Mouse (Mus musculus) CH12.LX (cell line): ENCODE measurements at regions not wholly inside any gene's neighbourhood (a gene's known extent, or its start where the extent isn't known, plus 50 kb on each side); places are given as distances from the start of the nearest gene placed in this dataset.

ENCODE experiments used
- DNase-seq: peaks from one replicate; pipeline ENCODE4 v3.0.0-alpha.2; 2013; ENCODE audit errors: extremely low read depth
- H3K27ac ChIP-seq: 2 replicates; pipeline ENCODE4 v1.5.1; 2012; ENCODE audit warnings: low read depth, mild to moderate bottlenecking, control low read depth, moderate library complexity; ENCODE audit not compliant: insufficient read depth
- H3K27me3 ChIP-seq: replicated peaks from 2 replicates; pipeline ENCODE3; 2012; ENCODE audit warnings: inconsistent platforms
- H3K36me3 ChIP-seq, 2 experiments: replicated peaks in 1 of 2; 2 replicates each; pipeline versions ENCODE3 to v1.6.1; 2012; ENCODE audit warnings: inconsistent platforms in 1 of 2, low read length in 1 of 2, mild to moderate bottlenecking in 1 of 2, mixed read lengths in 1 of 2, moderate library complexity in 1 of 2; ENCODE audit not compliant: control insufficient read depth in 1 of 2, insufficient read depth in 1 of 2
- H3K4me1 ChIP-seq, 2 experiments: 2 replicates each; pipeline ENCODE4 v1.6.1; 2012; ENCODE audit warnings: inconsistent platforms in 1 of 2, moderate library complexity in 1 of 2; ENCODE audit not compliant: insufficient read depth in 2 of 2, control insufficient read depth in 1 of 2
- H3K4me2 ChIP-seq: 2 replicates; pipeline ENCODE4 v1.6.1; 2012; ENCODE audit warnings: low read depth, mild to moderate bottlenecking, control low read depth; ENCODE audit not compliant: poor library complexity, insufficient read depth, severe bottlenecking
- H3K4me3 ChIP-seq, 3 experiments: fragments of 150-350 bp in 1 of 3; sonication (generic) in 1 of 3; replicated peaks in 1 of 3; 2 replicates each; pipeline versions ENCODE3 to v1.5.1; 2011 to 2012; ENCODE audit warnings: low read depth in 2 of 3, low read length in 2 of 3, mild to moderate bottlenecking in 2 of 3, moderate library complexity in 2 of 3, control low read depth in 1 of 3, improper control_type of control experiment in 1 of 3, inconsistent platforms in 1 of 3, mixed read lengths in 1 of 3; ENCODE audit not compliant: poor library complexity in 1 of 3
- H3K79me2 ChIP-seq: replicated peaks from 2 replicates; pipeline ENCODE4 v1.6.1; 2012; ENCODE audit warnings: mild to moderate bottlenecking, moderate library complexity; ENCODE audit not compliant: control insufficient read depth, poor library complexity, insufficient read depth, severe bottlenecking; ENCODE audit errors: extremely low read depth
- H3K9ac ChIP-seq: 2 replicates; pipeline ENCODE4 v1.6.1; 2012; ENCODE audit warnings: low read depth, mild to moderate bottlenecking, control low read depth, moderate library complexity; ENCODE audit not compliant: insufficient read depth
- H3K9me3 ChIP-seq: replicated peaks from 2 replicates; pipeline ENCODE3; 2012; ENCODE audit warnings: low read length, inconsistent platforms, mixed read lengths
- CTCF ChIP-seq, 2 experiments: IDR thresholded peaks in 1 of 2; conservative IDR thresholded peaks in 1 of 2; 2 replicates each; pipeline ENCODE4 v1.5.1; 2011 to 2012; ENCODE audit warnings: low read depth in 2 of 2, low read length in 2 of 2, improper control_type of control experiment in 1 of 2, inconsistent platforms in 1 of 2, mild to moderate bottlenecking in 1 of 2, moderate library complexity in 1 of 2
- ETS1 ChIP-seq: conservative IDR thresholded peaks from 2 replicates; pipeline ENCODE4 v1.6.1; 2012; ENCODE audit warnings: low read depth, mild to moderate bottlenecking, inconsistent platforms, low read length, improper control_type of control experiment, moderate library complexity
- GABPA ChIP-seq: IDR thresholded peaks from 2 replicates; pipeline ENCODE4 v1.6.1; 2012; ENCODE audit warnings: low read depth, low read length, improper control_type of control experiment, inconsistent platforms; ENCODE audit not compliant: insufficient replicate concordance
- KAT2A ChIP-seq: IDR thresholded peaks from 2 replicates; pipeline ENCODE4 v1.6.1; 2012; ENCODE audit warnings: low read length, improper control_type of control experiment, inconsistent platforms; ENCODE audit not compliant: insufficient replicate concordance
- MAFK ChIP-seq: IDR thresholded peaks from 2 replicates; pipeline ENCODE4 v1.6.1; 2011; ENCODE audit warnings: low read length, improper control_type of control experiment; ENCODE audit not compliant: insufficient replicate concordance
- MAZ ChIP-seq: IDR thresholded peaks from 2 replicates; pipeline ENCODE4 v1.6.1; 2012; ENCODE audit warnings: low read depth, mild to moderate bottlenecking, inconsistent platforms, low read length, improper control_type of control experiment, moderate library complexity
- MXI1 ChIP-seq: IDR thresholded peaks from 2 replicates; pipeline ENCODE4 v1.6.1; 2011; ENCODE audit warnings: mild to moderate bottlenecking, low read depth, low read length, improper control_type of control experiment
- NRF1 ChIP-seq: IDR thresholded peaks from 2 replicates; pipeline ENCODE4 v1.6.1; 2014; ENCODE audit warnings: low read depth, mild to moderate bottlenecking, inconsistent platforms, low read length, improper control_type of control experiment, moderate library complexity
- PAX5 ChIP-seq: IDR thresholded peaks from 2 replicates; pipeline ENCODE4 v1.6.1; 2012; ENCODE audit warnings: low read length, inconsistent platforms, mixed read lengths
- POLR2A ChIP-seq: IDR thresholded peaks from 2 replicates; pipeline ENCODE4 v1.6.1; 2011; ENCODE audit warnings: low read depth, mild to moderate bottlenecking, improper control_type of control experiment, low read length
- POLR2AphosphoS2 ChIP-seq: IDR thresholded peaks from 2 replicates; pipeline ENCODE4 v1.6.1; 2011; ENCODE audit warnings: low read depth, low read length, improper control_type of control experiment
- SIN3A ChIP-seq: IDR thresholded peaks from 2 replicates; pipeline ENCODE4 v1.6.1; 2012; ENCODE audit warnings: low read length, improper control_type of control experiment, inconsistent platforms
- SMC3 ChIP-seq: IDR thresholded peaks from 2 replicates; pipeline ENCODE4 v1.6.1; 2011; ENCODE audit warnings: low read depth, low read length, improper control_type of control experiment
- USF1 ChIP-seq: IDR thresholded peaks from 2 replicates; pipeline ENCODE4 v1.6.1; 2014; ENCODE audit warnings: low read depth, mild to moderate bottlenecking, inconsistent platforms, low read length, improper control_type of control experiment
- USF2 ChIP-seq: conservative IDR thresholded peaks from 2 replicates; pipeline ENCODE4 v1.6.1; 2011; ENCODE audit warnings: low read depth, low read length, improper control_type of control experiment
- ZC3H11A ChIP-seq: IDR thresholded peaks from 2 replicates; pipeline ENCODE4 v1.6.1; 2012; ENCODE audit warnings: low read depth, mild to moderate bottlenecking, inconsistent platforms, low read length, improper control_type of control experiment
- ZKSCAN1 ChIP-seq: IDR thresholded peaks from 2 replicates; pipeline ENCODE4 v1.6.1; 2012; ENCODE audit warnings: low read depth, inconsistent platforms, low read length, improper control_type of control experiment, borderline replicate concordance
- ZMIZ1 ChIP-seq: IDR thresholded peaks from 2 replicates; pipeline ENCODE4 v1.6.1; 2012; ENCODE audit warnings: low read depth, mild to moderate bottlenecking, inconsistent platforms, low read length, improper control_type of control experiment
- dilution Hi-C: fragments of 300-500 bp; cut with MboI; formaldehyde crosslinking; loops from 2 replicates; pipeline ENCODE4 v1.14.3; 2020; ENCODE audit warnings: low sequenced_read_pairs; ENCODE audit not compliant: extremely low pct_unique_long_range_greater_than_20kb, extremely low pct_ligation_motif_present
- in situ Hi-C: fragments of 300-500 bp; cut with MboI; formaldehyde crosslinking; loops from 3 replicates; pipeline ENCODE4 v1.14.3; 2019; ENCODE audit warnings: low sequenced_read_pairs, low pct_ligation_motif_present, low pct_unique_long_range_greater_than_20kb, mixed read lengths

- dilution Hi-C loops (no loop called here), in situ Hi-C loops (no loop called here)
- no peaks in the 10 kb centered on the region for H3K79me2 ChIP-seq
Measured at GRCm38 (mm10) chr7:36955376-36955775, 257.5 kb downstream of the Tshz3 start.

GRCm38 (mm10) chr7:36958255-36958654 is 260.3 kb downstream of the Tshz3 start:
- TF ChIP-seq SMC3 (no peak), MAZ (no peak), USF1 (no peak), KAT2A (no peak), POLR2A (no peak), SIN3A (no peak), ETS1 (no peak), ZKSCAN1 (no peak), USF2 (no peak), ZC3H11A (no peak), NRF1 (no peak), MXI1 (no peak), GABPA (no peak), PAX5 (no peak), MAFK (no peak), ZMIZ1 (no peak), CTCF (conservative IDR thresholded peaks at IDR 0.05 in 1 of 2, IDR thresholded peaks at IDR 0.05 in 1 of 2; ENCODE audit: low read depth in 2 of 2, low read length in 2 of 2) (no peak)
- dilution Hi-C loops, result no loop called here
- in situ Hi-C loops, result no loop called here
- no peak overlapping the region for H3K4me3 ChIP-seq
- peaks cover 84% of the 10 kb centered on the region for H3K9me3 ChIP-seq
- no peak overlapping the region for H3K27ac ChIP-seq
- no peaks in the 10 kb centered on the region for H3K27me3 ChIP-seq
- no peaks in the 10 kb centered on the region for H3K36me3 ChIP-seq
- no peak overlapping the region for H3K4me2 ChIP-seq
- no peak for DNase-seq
- H3K9ac ChIP-seq, result no peak overlapping the region
- H3K79me2 ChIP-seq, result no peaks in the 10 kb centered on the region
- H3K4me1 ChIP-seq, result no peaks in the 10 kb centered on the region

More at GRCm38 (mm10) chr7:36955376-36955775, 257.5 kb downstream of the Tshz3 start:
- no peak overlapping the region for H3K4me3 ChIP-seq
- H3K4me1 ChIP-seq, result no peaks in the 10 kb centered on the region
- no peaks in the 10 kb centered on the region for H3K27me3 ChIP-seq
- no peak overlapping the region for H3K4me2 ChIP-seq
- peaks cover 88% of the 10 kb centered on the region for H3K9me3 ChIP-seq
- no peak for TF ChIP-seq NRF1
- no peak for TF ChIP-seq POLR2AphosphoS2
- DNase-seq, result no peak
- no peak overlapping the region for H3K9ac ChIP-seq
- no peak overlapping the region for H3K27ac ChIP-seq
- no peaks in the 10 kb centered on the region for H3K36me3 ChIP-seq
